Mouse (Mus musculus) cerebellum, adult 2 months (tissue): ENCODE results near the gene Hmbs.

Experiments used
- CTCF ChIP-seq: fragments of 200-500 bp; IDR thresholded peaks from 2 replicates; pipeline ENCODE4 v1.5.1; 2011; ENCODE audit warnings: low read depth, mild to moderate bottlenecking, control low read depth, low read length, moderate library complexity, borderline replicate concordance; ENCODE audit not compliant: insufficient read depth
- POLR2A ChIP-seq: fragments of 200-500 bp; IDR thresholded peaks from 2 replicates; pipeline ENCODE4 v1.6.1; 2011; ENCODE audit warnings: low read length, control low read depth, borderline replicate concordance; ENCODE audit not compliant: insufficient read depth

DNA sequence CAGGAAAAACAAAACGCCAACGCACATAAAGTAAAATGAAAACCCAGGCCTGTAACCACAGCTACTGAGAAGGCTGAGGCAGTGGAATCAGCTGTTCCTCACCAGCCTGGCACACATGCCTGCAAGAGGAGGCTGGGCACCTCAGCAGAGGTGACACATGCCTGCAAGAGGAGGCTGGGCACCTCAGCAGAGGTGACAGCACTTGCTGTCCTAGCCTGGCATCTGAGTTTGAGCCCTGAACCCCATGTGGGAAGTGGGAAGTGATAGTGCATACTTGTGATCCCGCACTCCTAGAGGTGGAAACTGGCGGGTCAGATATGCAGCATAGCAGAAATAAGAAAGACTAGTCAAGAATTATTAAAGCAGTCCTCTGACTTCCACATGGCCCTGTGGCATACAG is 7.4 kb upstream of the Hmbs start:
- TF ChIP-seq CTCF, result no peak
- TF ChIP-seq POLR2A, result no peak
